Mouse (Mus musculus) CH12.LX (cell line): Measurements from ENCODE around the gene Tmem216. TPM values are rescaled to one million over a fixed set of nuclear protein-coding genes. Genes with fewer than 3 reads are reported as not detected.

Source experiments
- DNase-seq: peaks from one replicate; pipeline ENCODE4 v3.0.0-alpha.2; 2013; ENCODE audit errors: extremely low read depth
- H3K27ac ChIP-seq: 2 replicates; pipeline ENCODE4 v1.5.1; 2012; ENCODE audit warnings: low read depth, mild to moderate bottlenecking, control low read depth, moderate library complexity; ENCODE audit not compliant: insufficient read depth
- H3K27me3 ChIP-seq: replicated peaks from 2 replicates; pipeline ENCODE3; 2012; ENCODE audit warnings: inconsistent platforms
- H3K36me3 ChIP-seq, 2 experiments: replicated peaks in 1 of 2; 2 replicates each; pipeline versions ENCODE3 to v1.6.1; 2012; ENCODE audit warnings: inconsistent platforms in 1 of 2, low read length in 1 of 2, mild to moderate bottlenecking in 1 of 2, mixed read lengths in 1 of 2, moderate library complexity in 1 of 2; ENCODE audit not compliant: control insufficient read depth in 1 of 2, insufficient read depth in 1 of 2
- H3K4me1 ChIP-seq, 2 experiments: 2 replicates each; pipeline ENCODE4 v1.6.1; 2012; ENCODE audit warnings: inconsistent platforms in 1 of 2, moderate library complexity in 1 of 2; ENCODE audit not compliant: insufficient read depth in 2 of 2, control insufficient read depth in 1 of 2
- H3K4me2 ChIP-seq: 2 replicates; pipeline ENCODE4 v1.6.1; 2012; ENCODE audit warnings: low read depth, mild to moderate bottlenecking, control low read depth; ENCODE audit not compliant: poor library complexity, insufficient read depth, severe bottlenecking
- H3K4me3 ChIP-seq, 3 experiments: fragments of 150-350 bp in 1 of 3; sonication (generic) in 1 of 3; replicated peaks in 1 of 3; 2 replicates each; pipeline versions ENCODE3 to v1.5.1; 2011 to 2012; ENCODE audit warnings: low read depth in 2 of 3, low read length in 2 of 3, mild to moderate bottlenecking in 2 of 3, moderate library complexity in 2 of 3, control low read depth in 1 of 3, improper control_type of control experiment in 1 of 3, inconsistent platforms in 1 of 3, mixed read lengths in 1 of 3; ENCODE audit not compliant: poor library complexity in 1 of 3
- H3K79me2 ChIP-seq: replicated peaks from 2 replicates; pipeline ENCODE4 v1.6.1; 2012; ENCODE audit warnings: mild to moderate bottlenecking, moderate library complexity; ENCODE audit not compliant: control insufficient read depth, poor library complexity, insufficient read depth, severe bottlenecking; ENCODE audit errors: extremely low read depth
- H3K9ac ChIP-seq: 2 replicates; pipeline ENCODE4 v1.6.1; 2012; ENCODE audit warnings: low read depth, mild to moderate bottlenecking, control low read depth, moderate library complexity; ENCODE audit not compliant: insufficient read depth
- H3K9me3 ChIP-seq: replicated peaks from 2 replicates; pipeline ENCODE3; 2012; ENCODE audit warnings: low read length, inconsistent platforms, mixed read lengths
- CHD1 ChIP-seq: IDR thresholded peaks from 2 replicates; pipeline ENCODE4 v1.6.1; 2012; ENCODE audit warnings: low read depth, low read length, improper control_type of control experiment, inconsistent platforms
- CTCF ChIP-seq, 2 experiments: IDR thresholded peaks in 1 of 2; conservative IDR thresholded peaks in 1 of 2; 2 replicates each; pipeline ENCODE4 v1.5.1; 2011 to 2012; ENCODE audit warnings: low read depth in 2 of 2, low read length in 2 of 2, improper control_type of control experiment in 1 of 2, inconsistent platforms in 1 of 2, mild to moderate bottlenecking in 1 of 2, moderate library complexity in 1 of 2
- ELF1 ChIP-seq: IDR thresholded peaks from 2 replicates; pipeline ENCODE4 v1.6.1; 2014; ENCODE audit warnings: low read depth, mild to moderate bottlenecking, inconsistent platforms, low read length, improper control_type of control experiment
- ETS1 ChIP-seq: conservative IDR thresholded peaks from 2 replicates; pipeline ENCODE4 v1.6.1; 2012; ENCODE audit warnings: low read depth, mild to moderate bottlenecking, inconsistent platforms, low read length, improper control_type of control experiment, moderate library complexity
- HCFC1 ChIP-seq: IDR thresholded peaks from 2 replicates; pipeline ENCODE4 v1.6.1; 2012; ENCODE audit warnings: low read depth, mild to moderate bottlenecking, inconsistent platforms, low read length, improper control_type of control experiment
- JUN ChIP-seq: IDR thresholded peaks from 2 replicates; pipeline ENCODE4 v1.6.1; 2011; ENCODE audit warnings: low read depth, mild to moderate bottlenecking, low read length, improper control_type of control experiment, moderate library complexity; ENCODE audit not compliant: insufficient read depth
- KAT2A ChIP-seq: IDR thresholded peaks from 2 replicates; pipeline ENCODE4 v1.6.1; 2012; ENCODE audit warnings: low read length, improper control_type of control experiment, inconsistent platforms; ENCODE audit not compliant: insufficient replicate concordance
- MAFK ChIP-seq: IDR thresholded peaks from 2 replicates; pipeline ENCODE4 v1.6.1; 2011; ENCODE audit warnings: low read length, improper control_type of control experiment; ENCODE audit not compliant: insufficient replicate concordance
- MAX ChIP-seq: IDR thresholded peaks from 2 replicates; pipeline ENCODE4 v1.6.1; 2011; ENCODE audit warnings: low read length, improper control_type of control experiment
- MAZ ChIP-seq: IDR thresholded peaks from 2 replicates; pipeline ENCODE4 v1.6.1; 2012; ENCODE audit warnings: low read depth, mild to moderate bottlenecking, inconsistent platforms, low read length, improper control_type of control experiment, moderate library complexity
- MXI1 ChIP-seq: IDR thresholded peaks from 2 replicates; pipeline ENCODE4 v1.6.1; 2011; ENCODE audit warnings: mild to moderate bottlenecking, low read depth, low read length, improper control_type of control experiment
- POLR2A ChIP-seq: IDR thresholded peaks from 2 replicates; pipeline ENCODE4 v1.6.1; 2011; ENCODE audit warnings: low read depth, mild to moderate bottlenecking, improper control_type of control experiment, low read length
- RAD21 ChIP-seq: IDR thresholded peaks from 2 replicates; pipeline ENCODE4 v1.6.1; 2011; ENCODE audit warnings: low read depth, mild to moderate bottlenecking, low read length, improper control_type of control experiment, moderate library complexity
- SIN3A ChIP-seq: IDR thresholded peaks from 2 replicates; pipeline ENCODE4 v1.6.1; 2012; ENCODE audit warnings: low read length, improper control_type of control experiment, inconsistent platforms
- TBP ChIP-seq: conservative IDR thresholded peaks from 2 replicates; pipeline ENCODE4 v1.6.1; 2011; ENCODE audit warnings: low read depth, low read length, improper control_type of control experiment
- TCF12 ChIP-seq: IDR thresholded peaks from 2 replicates; pipeline ENCODE4 v1.6.1; 2014; ENCODE audit warnings: low read depth, mild to moderate bottlenecking, inconsistent platforms, low read length, improper control_type of control experiment
- USF2 ChIP-seq: conservative IDR thresholded peaks from 2 replicates; pipeline ENCODE4 v1.6.1; 2011; ENCODE audit warnings: low read depth, low read length, improper control_type of control experiment
- ZC3H11A ChIP-seq: IDR thresholded peaks from 2 replicates; pipeline ENCODE4 v1.6.1; 2012; ENCODE audit warnings: low read depth, mild to moderate bottlenecking, inconsistent platforms, low read length, improper control_type of control experiment
- ZKSCAN1 ChIP-seq: IDR thresholded peaks from 2 replicates; pipeline ENCODE4 v1.6.1; 2012; ENCODE audit warnings: low read depth, inconsistent platforms, low read length, improper control_type of control experiment, borderline replicate concordance
- dilution Hi-C: fragments of 300-500 bp; cut with MboI; formaldehyde crosslinking; loops from 2 replicates; pipeline ENCODE4 v1.14.3; 2020; ENCODE audit warnings: low sequenced_read_pairs; ENCODE audit not compliant: extremely low pct_unique_long_range_greater_than_20kb, extremely low pct_ligation_motif_present
- in situ Hi-C: fragments of 300-500 bp; cut with MboI; formaldehyde crosslinking; loops from 3 replicates; pipeline ENCODE4 v1.14.3; 2019; ENCODE audit warnings: low sequenced_read_pairs, low pct_ligation_motif_present, low pct_unique_long_range_greater_than_20kb, mixed read lengths
- polyA plus RNA-seq: library from polyadenylated mRNA; unstranded; fragments of >175 nt; gene quantifications from 2 replicates; pipeline ENCODE4 v1.2.1, GENCODE M21; 2012; ENCODE audit warnings: low read depth; ENCODE audit not compliant: insufficient read length
- total RNA-seq, 2 experiments: library from RNA; depleted of rRNA; stranded (reverse); fragments of 300-350 nt in 1 of 2; fragments of >200 nt in 1 of 2; gene quantifications; 2 replicates each; pipeline ENCODE4 v1.2.3; 2012 to 2014

Tmem216 gene
- total and polyA plus RNA-seq, 3 experiments, result 19.9 to 25.7 (median 24.0) TPM

- dilution Hi-C loops, result no loop called here
- no peak overlapping the region for H3K27ac ChIP-seq
- H3K4me1 ChIP-seq, result no peaks in the 10 kb centered on the region
- peaks cover 45 to 89% of the 10 kb centered on the region in 2 experiments for H3K36me3 ChIP-seq
- H3K9ac ChIP-seq, result no peak overlapping the region
- no peaks in the 10 kb centered on the region for H3K79me2 ChIP-seq
- no peaks in the 10 kb centered on the region for H3K9me3 ChIP-seq
- no peak overlapping the region for H3K4me3 ChIP-seq
- no peak overlapping the region for H3K4me2 ChIP-seq
- in situ Hi-C loops, result no loop called here
- no peak for DNase-seq
- TF ChIP-seq ETS1 (no peak), TBP (no peak), TCF12 (no peak), ELF1 (no peak), KAT2A (no peak), ZC3H11A (no peak), USF2 (no peak), SIN3A (no peak), MXI1 (no peak), CHD1 (no peak), MAFK (no peak), JUN (no peak), ZKSCAN1 (no peak), RAD21 (no peak)
- H3K27me3 ChIP-seq, result no peaks in the 10 kb centered on the region
Observed at GRCm38 (mm10) chr19:10497512-10498160, 58.4 kb downstream of the Tmem216 start.

DNA sequence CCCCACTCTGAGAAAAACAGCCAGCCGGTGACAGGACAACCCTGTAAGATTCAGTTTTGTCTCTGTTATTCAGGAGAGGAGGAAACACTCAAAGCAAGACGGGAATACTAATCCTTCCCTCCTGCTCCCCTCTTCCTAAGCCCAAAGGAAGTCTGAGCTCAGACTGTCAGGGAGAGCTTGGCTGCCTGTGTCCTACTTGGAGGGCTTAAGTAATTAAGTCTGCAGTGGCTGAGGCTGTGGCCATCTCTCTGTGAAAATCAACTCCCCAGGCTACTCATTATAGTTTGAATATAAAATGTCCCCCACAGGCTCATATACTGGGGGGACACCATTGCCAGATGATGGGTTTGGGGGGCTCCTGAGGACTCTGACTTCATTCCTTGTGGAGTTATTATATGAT is 59.1 kb downstream of the Tmem216 start:
- TF ChIP-seq MAZ (no peak), MAFK (no peak), ELF1 (no peak), TCF12 (no peak), MAX (no peak), HCFC1 (no peak), MXI1 (no peak), POLR2A (no peak), USF2 (no peak), ZC3H11A (no peak), CTCF (conservative IDR thresholded peaks at IDR 0.05 in 1 of 2, IDR thresholded peaks at IDR 0.05 in 1 of 2; ENCODE audit: low read depth in 2 of 2, low read length in 2 of 2) (no peak)
- H3K4me3 ChIP-seq, result no peak overlapping the region
- no peak overlapping the region for H3K9ac ChIP-seq
- in situ Hi-C loops, result no loop called here
- H3K27ac ChIP-seq, result no peak overlapping the region
- H3K79me2 ChIP-seq, result no peaks in the 10 kb centered on the region
- no peaks in the 10 kb centered on the region for H3K9me3 ChIP-seq
- H3K4me1 ChIP-seq, result no peaks in the 10 kb centered on the region
- dilution Hi-C loops, result no loop called here
- no peak overlapping the region for H3K4me2 ChIP-seq
- H3K36me3 ChIP-seq, result peaks cover 40 to 85% of the 10 kb centered on the region in 2 experiments
- DNase-seq, result no peak
- H3K27me3 ChIP-seq, result no peaks in the 10 kb centered on the region
